Comparison of ENCODE assay signal across 19 mouse cellular contexts in the genomic region with DNA sequence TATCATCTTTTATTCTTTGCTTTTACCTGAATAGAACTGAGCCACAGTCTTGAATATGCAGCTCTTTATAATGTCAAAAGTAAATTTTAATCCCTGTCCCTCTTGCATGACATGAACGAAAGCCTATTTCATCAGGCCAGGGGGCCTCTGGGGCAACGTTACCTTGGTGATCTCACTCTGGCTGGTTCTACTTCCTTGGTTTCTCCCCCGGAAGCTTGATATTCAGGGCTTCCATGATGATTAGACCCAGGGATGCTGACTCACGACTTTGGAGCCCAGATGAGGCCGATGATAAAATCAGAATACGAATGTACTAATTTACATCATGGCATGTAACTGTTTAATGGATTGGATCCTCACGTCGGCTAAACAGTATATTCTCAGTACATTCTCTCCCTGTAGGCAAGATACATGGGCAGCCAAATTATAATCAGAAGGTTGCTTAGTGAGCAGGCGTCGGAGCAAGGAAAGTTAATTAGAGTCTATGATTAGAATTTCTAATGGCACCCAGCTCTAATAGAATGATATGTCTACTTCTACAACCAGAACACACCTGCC. TPM values are rescaled to one million over a fixed set of nuclear protein-coding genes. Genes with fewer than 3 reads are reported as not detected.
DNase-seq lines count a peak whose midpoint lies in the region; ATAC-seq lines count a peak whose summit lies in the region.
"Had no signal": no experiment of that assay in that cellular context is flagged by ENCODE, and none has a peak within 500 bp of the region (broad histone marks: within the 10 kb centered on the region; RNA-seq: fewer than 3 reads in every experiment).

No protein-coding gene starts in this region.

- peak; percentile 53 for ATAC-seq in midbrain, embryonic 13.5 days
- no peak for ATAC-seq in midbrain, embryonic 11.5 days (ENCODE audit: low FRiP score)
- ATAC-seq in midbrain, embryonic 14.5 days (ENCODE audit: low FRiP score, low TSS enrichment), result no peak; the same call in 1 of the 2 replicates

- H3K36me3 ChIP-seq in midbrain, embryonic 13.5 days, result no peaks in the 10 kb centered on the region
- no peaks in the 10 kb centered on the region for H3K36me3 ChIP-seq in midbrain, embryonic 11.5 days (ENCODE audit: control insufficient read depth, insufficient read depth, low read length)
- H3K36me3 ChIP-seq in hindbrain, embryonic 10.5 days, result no peaks in the 10 kb centered on the region
- no peaks in the 10 kb centered on the region for H3K36me3 ChIP-seq in midbrain, embryonic 14.5 days (ENCODE audit: control insufficient read depth, insufficient read depth, low read length)
- H3K36me3 ChIP-seq: lung, embryonic 15.5 days had no signal

- H3K4me1 ChIP-seq in midbrain, embryonic 13.5 days (replicated peaks), result peaks cover 33% of the 10 kb centered on the region
- H3K4me1 ChIP-seq in midbrain, embryonic 11.5 days (ENCODE audit: control insufficient read depth, insufficient read depth, low read length), result no peaks in the 10 kb centered on the region
- peaks cover 35% of the 10 kb centered on the region for H3K4me1 ChIP-seq in hindbrain, embryonic 10.5 days (replicated peaks)
- H3K4me1 ChIP-seq in midbrain, embryonic 14.5 days (ENCODE audit: control insufficient read depth, insufficient read depth, low read length), result peaks cover 5% of the 10 kb centered on the region

- WGBS in midbrain, embryonic 13.5 days, result 53% methylated on average over 10 of the region's 10 CpGs
- WGBS in midbrain, embryonic 11.5 days, result 68% methylated on average over 10 of the region's 10 CpGs
- WGBS in hindbrain, embryonic 10.5 days, result 81% methylated on average over 10 of the region's 10 CpGs
- 34% methylated on average over 10 of the region's 10 CpGs for WGBS in midbrain, embryonic 14.5 days

- no peak overlapping the region for H3K4me3 ChIP-seq in midbrain, embryonic 13.5 days (replicated peaks)
- H3K4me3 ChIP-seq in midbrain, embryonic 11.5 days (ENCODE audit: low read depth, low read length), result no peak overlapping the region
- no peak overlapping the region for H3K4me3 ChIP-seq in hindbrain, embryonic 10.5 days
- no peak overlapping the region for H3K4me3 ChIP-seq in midbrain, embryonic 14.5 days (replicated peaks; ENCODE audit: low read depth, low read length)
- H3K4me3 ChIP-seq: lung, embryonic 15.5 days had no signal

- peak overlapping the region; percentile 67 for H3K27ac ChIP-seq in midbrain, embryonic 13.5 days
- H3K27ac ChIP-seq in midbrain, embryonic 11.5 days (ENCODE audit: low read depth, low read length), result no peak overlapping the region
- peak overlapping the region; percentile 60; the same call in 1 of the 2 replicates for H3K27ac ChIP-seq in hindbrain, embryonic 10.5 days
- peak overlapping the region; percentile 54 for H3K27ac ChIP-seq in midbrain, embryonic 14.5 days (replicated peaks; ENCODE audit: low read depth, low read length)
- H3K27ac ChIP-seq: lung, embryonic 15.5 days had no signal

- no peak overlapping the region for H3K9ac ChIP-seq in midbrain, embryonic 13.5 days (replicated peaks)
- no peak overlapping the region for H3K9ac ChIP-seq in midbrain, embryonic 11.5 days (ENCODE audit: low read length)
- H3K9ac ChIP-seq in midbrain, embryonic 14.5 days (replicated peaks; ENCODE audit: low read length), result no peak overlapping the region
- H3K9ac ChIP-seq: lung, embryonic 15.5 days had no signal

- H3K9me3 ChIP-seq in midbrain, embryonic 13.5 days, result no peaks in the 10 kb centered on the region
- no peaks in the 10 kb centered on the region for H3K9me3 ChIP-seq in midbrain, embryonic 11.5 days (ENCODE audit: control insufficient read depth, low read length)
- H3K9me3 ChIP-seq in hindbrain, embryonic 10.5 days, result no peaks in the 10 kb centered on the region
- H3K9me3 ChIP-seq in midbrain, embryonic 14.5 days (ENCODE audit: control insufficient read depth, low read length), result no peaks in the 10 kb centered on the region
- H3K9me3 ChIP-seq: lung, embryonic 15.5 days had no signal

- no peak for DNase-seq in midbrain, embryonic 11.5 days (ENCODE audit: low spot score, missing footprints)
- DNase-seq in hindbrain, embryonic 10.5 days (ENCODE audit: low spot score), result no peak
- peak; percentile 73 for DNase-seq in midbrain, embryonic 14.5 days
- DNase-seq in embryo, embryonic 11 days, result no peak
- DNase-seq in urinary bladder, postnatal 25 days (ENCODE audit: low spot score), result no peak
- no peak for DNase-seq in gastrocnemius, postnatal 4 days (ENCODE audit: low spot score in 2 of 2)
- DNase-seq: cerebellum, adult 18-20 months; gastrocnemius, postnatal 10 days; kidney, adult 11 months; kidney, postnatal 36 days; layer of hippocampus, postnatal 36 days had no signal

- no peak overlapping the region for H3K4me2 ChIP-seq in midbrain, embryonic 13.5 days (replicated peaks)
- H3K4me2 ChIP-seq in midbrain, embryonic 11.5 days, result no peak overlapping the region
- H3K4me2 ChIP-seq in midbrain, embryonic 14.5 days (ENCODE audit: low read length), result no peak overlapping the region
- H3K4me2 ChIP-seq: heart, embryonic 11.5 days; liver, embryonic 11.5 days; lung, embryonic 15.5 days had no signal

- no peaks in the 10 kb centered on the region for H3K27me3 ChIP-seq in midbrain, embryonic 13.5 days
- H3K27me3 ChIP-seq in midbrain, embryonic 11.5 days (ENCODE audit: control insufficient read depth, insufficient read depth, low read length), result no peaks in the 10 kb centered on the region
- H3K27me3 ChIP-seq in hindbrain, embryonic 10.5 days (ENCODE audit: insufficient read depth, poor library complexity, severe bottlenecking), result no peaks in the 10 kb centered on the region
- H3K27me3 ChIP-seq in midbrain, embryonic 14.5 days (ENCODE audit: control insufficient read depth, insufficient read depth, low read length), result no peaks in the 10 kb centered on the region
- H3K27me3 ChIP-seq: lung, embryonic 15.5 days had no signal

RNA-seq across cellular contexts. Expression of gene Cpa5, which starts 18.3 kb away (rescaled TPM):
- 0.10 TPM in 1 of 2 replicates, not detected in the other for polyA plus RNA-seq in midbrain, embryonic 13.5 days (2015; fragmentation: Nextera tagmentation; extraction: Ambion mirVana)
- polyA plus RNA-seq in midbrain, embryonic 11.5 days (2014; fragmentation: Nextera tagmentation; extraction: Ambion mirVana), result 0.25 and 0.46 TPM in 2 replicates
- polyA plus RNA-seq in hindbrain, embryonic 10.5 days (2016; fragmentation: Nextera tagmentation; extraction: Ambion mirVana), result 0.08 and 0.44 TPM in 2 replicates
- polyA plus RNA-seq in midbrain, embryonic 14.5 days (2014; fragmentation: Nextera tagmentation; extraction: Ambion mirVana), result 0.18 TPM in 1 of 2 replicates, not detected in the other
- total RNA-seq in gastrocnemius, postnatal 4 days (2021), result 1 to 10 TPM; 1.6 to 1.9 TPM
- total RNA-seq: heart, postnatal 25 days; layer of hippocampus, postnatal 36 days; left cerebral cortex, postnatal 36 days had no signal
- polyA plus RNA-seq: activated CD4-positive, CD25-positive, alpha-beta regulatory T cell, adult 4 months; liver, embryonic 11.5 days; lung, embryonic 15.5 days had no signal

RNA-seq across cellular contexts. Expression of gene Cpa4, which starts 24.3 kb away (rescaled TPM):
- polyA plus RNA-seq in midbrain, embryonic 13.5 days (2015; fragmentation: Nextera tagmentation; extraction: Ambion mirVana), result 2.4 and 2.5 TPM in 2 replicates
- polyA plus RNA-seq in midbrain, embryonic 11.5 days (2014; fragmentation: Nextera tagmentation; extraction: Ambion mirVana), result 2.1 and 2.2 TPM in 2 replicates
- polyA plus RNA-seq in hindbrain, embryonic 10.5 days (2016; fragmentation: Nextera tagmentation; extraction: Ambion mirVana), result 1.4 and 2.5 TPM in 2 replicates
- 0.98 and 1.2 TPM in 2 replicates for polyA plus RNA-seq in midbrain, embryonic 14.5 days (2014; fragmentation: Nextera tagmentation; extraction: Ambion mirVana)
- total RNA-seq in gastrocnemius, postnatal 4 days (2021), result 1 to 10 TPM; 1.7 to 2.0 TPM
- total RNA-seq: heart, postnatal 25 days; layer of hippocampus, postnatal 36 days had no signal
- polyA plus RNA-seq: testis, adult 2 months had no signal

RNA-seq across cellular contexts. Expression of gene Cpa1, which starts 46.5 kb away (rescaled TPM):
- polyA plus RNA-seq in midbrain, embryonic 13.5 days (2015; fragmentation: Nextera tagmentation; extraction: Ambion mirVana), result 0.63 and 0.79 TPM in 2 replicates
- 0.08 TPM in 1 of 2 replicates, not detected in the other for polyA plus RNA-seq in midbrain, embryonic 11.5 days (2014; fragmentation: Nextera tagmentation; extraction: Ambion mirVana)
- 0.14 and 0.16 TPM in 2 replicates for polyA plus RNA-seq in hindbrain, embryonic 10.5 days (2016; fragmentation: Nextera tagmentation; extraction: Ambion mirVana)
- polyA plus RNA-seq in midbrain, embryonic 14.5 days (2014; fragmentation: Nextera tagmentation; extraction: Ambion mirVana), result 0.50 and 0.61 TPM in 2 replicates
- under 1 TPM; 0.44 to 0.64 TPM for total RNA-seq in gastrocnemius, postnatal 4 days (2021)
- total RNA-seq: layer of hippocampus, postnatal 36 days; left cerebral cortex, postnatal 36 days had no signal
- polyA plus RNA-seq: activated CD4-positive, CD25-positive, alpha-beta regulatory T cell, adult 4 months had no signal

RNA-seq across cellular contexts. Expression of gene Cpa2, which starts 51.1 kb away (rescaled TPM):
- 7.1 and 8.5 TPM in 2 replicates for polyA plus RNA-seq in midbrain, embryonic 13.5 days (2015; fragmentation: Nextera tagmentation; extraction: Ambion mirVana)
- 13.0 and 15.5 TPM in 2 replicates for polyA plus RNA-seq in midbrain, embryonic 11.5 days (2014; fragmentation: Nextera tagmentation; extraction: Ambion mirVana)
- polyA plus RNA-seq in hindbrain, embryonic 10.5 days (2016; fragmentation: Nextera tagmentation; extraction: Ambion mirVana), result 19.6 and 20.0 TPM in 2 replicates
- polyA plus RNA-seq in midbrain, embryonic 14.5 days (2014; fragmentation: Nextera tagmentation; extraction: Ambion mirVana), result 8.5 and 8.7 TPM in 2 replicates
- total RNA-seq in gastrocnemius, postnatal 4 days (2021), result 1 to 10 TPM; 4.2 to 4.4 TPM
- total RNA-seq: heart, postnatal 25 days had no signal
